Mouse (Mus musculus) 416B (cell line): ENCODE results near the gene Gm11111.

Source experiments
- DNase-seq: peaks from one replicate; pipeline ENCODE4 v3.0.0; 2011; ENCODE audit warnings: low read depth

Gene Gm11111

DNA sequence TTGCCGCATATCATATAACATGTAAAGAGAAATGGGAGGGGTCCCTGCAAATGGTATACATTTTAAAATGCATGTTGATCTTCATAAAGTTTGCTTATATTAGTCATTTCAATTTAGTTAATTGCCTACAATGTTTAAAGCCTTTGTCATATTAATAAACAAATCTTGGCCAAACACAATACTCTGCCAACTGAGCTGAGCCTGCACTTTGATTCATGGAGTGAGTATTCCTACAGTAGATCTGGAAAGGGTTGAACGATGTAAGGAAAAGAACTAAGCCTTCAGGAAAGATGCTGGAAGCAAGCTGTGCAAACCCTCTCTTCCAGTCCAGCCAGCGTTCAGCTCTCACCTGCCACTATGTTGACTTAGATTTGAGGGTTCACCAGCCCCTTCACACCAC, 29.6 kb downstream of the Gm11111 start:
- DNase-seq = no peak

DNA sequence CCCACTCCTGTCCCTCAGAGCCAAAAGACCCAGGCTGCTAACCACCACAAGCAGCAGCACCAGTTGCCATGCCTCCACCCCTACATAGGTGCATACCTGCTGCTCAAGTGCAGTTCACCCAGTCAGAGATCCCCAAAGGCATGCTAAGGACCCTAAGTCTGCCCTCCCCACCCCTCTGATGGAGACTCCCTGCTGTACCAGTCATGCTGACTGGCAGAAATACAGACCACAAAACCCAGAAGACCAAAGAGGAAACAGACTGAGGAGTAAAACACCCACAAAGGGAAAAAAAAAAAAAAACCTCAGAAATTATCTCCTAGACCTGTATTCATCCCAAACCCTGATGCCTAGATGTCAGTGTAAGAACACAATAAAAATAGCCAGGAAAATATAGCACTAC, 33.4 kb downstream of the Gm11111 start:
- peak; percentile 3 for DNase-seq
